Mouse (Mus musculus) hindbrain, embryonic 14.5 days (tissue): ENCODE data around the gene Cntnap2. TPM values are rescaled to one million over a fixed set of nuclear protein-coding genes. Genes with fewer than 3 reads are reported as not detected.
A peak's percentile ranks its signal among the peaks of the same experiment; 100 is the strongest.

Experiments
- ATAC-seq: fragments of 200-750 bp; cut with Nextera tagmentation; 2 replicates; pipeline ENCODE4 v1.8.0; 2017; ENCODE audit warnings: moderate number of reproducible peaks, mild to moderate bottlenecking, moderate TSS enrichment, moderate library complexity; ENCODE audit not compliant: low FRiP score
- DNase-seq: peaks from one replicate; pipeline ENCODE4 v3.0.0-alpha.2; 2015; ENCODE audit warnings: low spot score
- H3K27ac ChIP-seq: fragments of 300-500 bp; sonication (generic); 2 replicates; pipeline ENCODE4 v1.5.1; 2014; ENCODE audit warnings: mild to moderate bottlenecking, moderate library complexity
- H3K27me3 ChIP-seq: fragments of 300-500 bp; sonication (generic); 2 replicates; pipeline ENCODE4 v1.6.1; 2014; ENCODE audit warnings: mild to moderate bottlenecking, low read length, mixed read lengths; ENCODE audit not compliant: control insufficient read depth, insufficient read depth
- H3K36me3 ChIP-seq: fragments of 300-500 bp; sonication (generic); replicated peaks from 2 replicates; pipeline ENCODE4 v1.6.1; 2014; ENCODE audit not compliant: control insufficient read depth, insufficient read depth
- H3K4me1 ChIP-seq: fragments of 300-500 bp; sonication (generic); replicated peaks from 2 replicates; pipeline ENCODE4 v1.6.1; 2014; ENCODE audit warnings: antibody characterized with exemption, low read length, mixed read lengths; ENCODE audit not compliant: control insufficient read depth, insufficient read depth
- H3K4me2 ChIP-seq: fragments of 300-500 bp; sonication (generic); replicated peaks from 2 replicates; pipeline ENCODE4 v1.6.1; 2014; ENCODE audit warnings: mild to moderate bottlenecking, moderate library complexity
- H3K4me3 ChIP-seq: fragments of 300-500 bp; sonication (generic); replicated peaks from 2 replicates; pipeline ENCODE4 v1.5.1; 2014; ENCODE audit warnings: mild to moderate bottlenecking, low read length
- H3K9ac ChIP-seq: fragments of 300-500 bp; sonication (generic); 2 replicates; pipeline ENCODE4 v1.6.1; 2014
- H3K9me3 ChIP-seq: fragments of 300-500 bp; sonication (generic); 2 replicates; pipeline ENCODE4 v1.6.1; 2016; ENCODE audit warnings: low read length; ENCODE audit not compliant: control insufficient read depth
- WGBS: fragments of 180-500 bp; shearing (Covaris S2); extraction: QIAGEN DNeasy Blood & Tissue Kit; methylation state at CpG from one replicate; pipeline ENCODE4 v1.1.7; 2014; 5-methylcytosine and 5-hydroxymethylcytosine counted together
- polyA plus RNA-seq: library from polyadenylated mRNA; unstranded; fragments of >200 nt; fragmentation: Nextera tagmentation; extraction: Ambion mirVana; gene quantifications from 2 replicates; pipeline ENCODE4 v1.2.1, GENCODE M21; 2014

Cntnap2 gene
- polyA plus RNA-seq, 1 experiment from 2014 or later = 46.6 TPM

GRCm38 (mm10) chr6:45214330-45214729, 155.2 kb downstream of the Cntnap2 start:
- ATAC-seq = no peak
- H3K36me3 ChIP-seq = no peaks in the 10 kb centered on the region
- WGBS = 31% methylated on average over 1 of the region's 1 CpGs
- no peaks in the 10 kb centered on the region for H3K27me3 ChIP-seq
- H3K9ac ChIP-seq = no peak overlapping the region
- H3K27ac ChIP-seq = no peak overlapping the region
- H3K4me2 ChIP-seq = no peak overlapping the region
- no peak for DNase-seq
- H3K4me1 ChIP-seq = no peaks in the 10 kb centered on the region
- no peak overlapping the region for H3K4me3 ChIP-seq
- no peaks in the 10 kb centered on the region for H3K9me3 ChIP-seq

- Histone ChIP-seq H3K4me3 (no peak overlapping the region), H3K9ac (no peak overlapping the region), H3K4me2 (no peak overlapping the region), H3K9me3 (no peaks in the 10 kb centered on the region), H3K4me1 (no peaks in the 10 kb centered on the region), H3K27me3 (no peaks in the 10 kb centered on the region), H3K36me3 (no peaks in the 10 kb centered on the region), H3K27ac (no peak overlapping the region)
- no peak for ATAC-seq
- WGBS = 95% methylated on average over 1 of the region's 1 CpGs
- no peak for DNase-seq
Observed at GRCm38 (mm10) chr6:45229002-45229401, 169.8 kb downstream of the Cntnap2 start.

DNA sequence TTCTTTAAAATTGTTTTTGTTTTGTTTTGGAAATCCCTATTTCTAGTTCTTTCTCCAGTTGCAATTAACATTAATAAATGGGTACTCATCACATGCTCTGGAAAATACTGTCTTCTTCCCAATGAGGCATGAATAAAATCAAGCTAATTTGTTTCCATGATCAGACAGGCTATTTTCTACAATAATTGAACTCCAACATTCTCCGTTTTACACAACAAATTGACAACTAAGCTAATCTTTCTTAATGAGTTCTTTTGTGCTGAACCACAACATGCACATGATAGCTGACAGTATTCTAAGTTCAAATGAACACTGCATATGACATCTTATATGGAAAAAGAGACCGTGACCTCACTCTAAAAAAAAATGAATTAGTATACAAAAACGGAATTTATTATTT, 173.4 kb downstream of the Cntnap2 start:
- Histone ChIP-seq H3K4me3 (no peak overlapping the region), H3K9ac (no peak overlapping the region), H3K27ac (no peak overlapping the region), H3K27me3 (no peaks in the 10 kb centered on the region), H3K9me3 (no peaks in the 10 kb centered on the region), H3K4me1 (no peaks in the 10 kb centered on the region), H3K4me2 (no peak overlapping the region), H3K36me3 (no peaks in the 10 kb centered on the region)
- DNase-seq (no peak), ATAC-seq (no peak)
- 74% methylated on average over 3 of the region's 3 CpGs for WGBS

GRCm38 (mm10) chr6:45236531-45236930, 177.4 kb downstream of the Cntnap2 start:
- H3K9me3 ChIP-seq = no peaks in the 10 kb centered on the region
- no peak overlapping the region for H3K4me2 ChIP-seq
- no peak overlapping the region for H3K9ac ChIP-seq
- no peak overlapping the region for H3K27ac ChIP-seq
- H3K4me1 ChIP-seq = 0 out of 2 replicates have a peak, but pooled peaks cover 3% of the 10 kb centered on the region
- 91% methylated on average over 4 of the region's 4 CpGs for WGBS
- no peak overlapping the region for H3K4me3 ChIP-seq
- ATAC-seq = no peak
- H3K27me3 ChIP-seq = no peaks in the 10 kb centered on the region
- no peaks in the 10 kb centered on the region for H3K36me3 ChIP-seq
- no peak for DNase-seq

DNA sequence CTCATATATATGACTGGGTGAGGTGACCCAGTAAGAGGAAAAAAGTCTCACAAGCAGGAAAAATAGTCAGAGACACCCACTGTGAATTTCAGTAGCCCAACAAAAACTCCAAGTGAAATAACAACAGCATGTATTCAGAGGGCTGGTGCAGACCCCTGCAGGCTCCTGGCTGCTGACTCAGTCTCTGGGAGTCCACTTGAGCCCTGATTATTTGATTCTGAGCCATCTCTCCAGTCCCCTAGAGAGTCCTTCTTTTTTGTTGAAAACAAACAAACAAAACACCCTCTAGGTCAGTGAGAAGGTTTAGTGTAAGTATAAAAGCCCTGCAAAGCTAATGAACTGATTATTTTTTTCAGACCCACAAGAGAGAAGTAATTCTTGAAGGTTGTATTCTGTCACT, 179.0 kb downstream of the Cntnap2 start:
- no peak for DNase-seq
- Histone ChIP-seq H3K4me3 (no peak overlapping the region), H3K4me2 (no peak overlapping the region), H3K9me3 (no peaks in the 10 kb centered on the region), H3K27ac (no peak overlapping the region), H3K4me1 (0 out of 2 replicates have a peak, but pooled peaks cover 3% of the 10 kb centered on the region), H3K9ac (no peak overlapping the region), H3K36me3 (no peaks in the 10 kb centered on the region), H3K27me3 (no peaks in the 10 kb centered on the region)
- ATAC-seq = peak; percentile 43; the same call in 1 of the 2 replicates

DNA sequence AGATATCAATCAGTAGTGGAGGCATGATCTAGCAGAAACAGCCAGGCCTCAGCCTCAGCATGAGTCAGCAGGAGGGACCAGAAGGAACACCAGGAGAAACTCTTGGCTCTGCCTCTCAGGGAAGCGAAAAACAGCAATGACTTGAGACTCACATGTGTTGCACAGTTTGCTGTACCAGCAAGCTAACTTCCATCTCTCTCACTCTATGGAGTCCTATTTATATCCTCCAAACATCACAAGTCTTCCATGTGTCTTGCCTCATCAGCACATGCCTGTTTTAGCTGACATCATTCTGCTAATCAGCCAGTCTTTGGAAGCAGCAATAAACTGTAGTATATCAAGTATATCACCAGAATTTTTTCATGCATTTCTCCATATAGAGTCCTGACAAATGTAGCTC, 182.1 kb downstream of the Cntnap2 start:
- Histone ChIP-seq H3K36me3 (no peaks in the 10 kb centered on the region), H3K4me2 (no peak overlapping the region), H3K27me3 (no peaks in the 10 kb centered on the region), H3K9me3 (no peaks in the 10 kb centered on the region), H3K4me3 (no peak overlapping the region), H3K27ac (no peak overlapping the region), H3K9ac (no peak overlapping the region), H3K4me1 (0 out of 2 replicates have a peak, but pooled peaks cover 3% of the 10 kb centered on the region)
- no peak for DNase-seq
- ATAC-seq = no peak
- WGBS = 89% methylated on average over 1 of the region's 1 CpGs

DNA sequence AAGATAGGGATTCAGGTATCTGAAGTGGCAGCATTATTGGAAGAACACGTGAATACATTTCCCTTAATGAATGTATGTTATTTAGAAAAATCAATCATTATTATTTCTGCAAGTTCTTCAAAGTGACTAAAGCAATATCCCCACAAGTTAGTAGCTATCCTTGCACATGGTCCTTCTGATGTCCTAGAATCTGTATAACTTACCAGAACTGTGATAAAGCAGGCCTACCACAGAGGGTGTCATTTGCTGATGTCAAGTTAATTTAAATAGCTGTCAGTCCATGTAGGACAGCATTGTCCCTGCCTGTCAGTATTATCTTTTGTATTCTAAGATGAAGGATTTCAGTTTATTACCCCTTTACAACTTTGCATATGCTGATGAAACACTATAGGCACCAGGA, 185.5 kb downstream of the Cntnap2 start:
- H3K9me3 ChIP-seq = no peaks in the 10 kb centered on the region
- no peak overlapping the region for H3K4me2 ChIP-seq
- DNase-seq (no peak), ATAC-seq (no peak)
- H3K4me1 ChIP-seq = no peaks in the 10 kb centered on the region
- no peak overlapping the region for H3K4me3 ChIP-seq
- no peaks in the 10 kb centered on the region for H3K36me3 ChIP-seq
- H3K27ac ChIP-seq = no peak overlapping the region
- no peaks in the 10 kb centered on the region for H3K27me3 ChIP-seq
- no peak overlapping the region for H3K9ac ChIP-seq
- 66% methylated on average over 1 of the region's 1 CpGs for WGBS

DNA sequence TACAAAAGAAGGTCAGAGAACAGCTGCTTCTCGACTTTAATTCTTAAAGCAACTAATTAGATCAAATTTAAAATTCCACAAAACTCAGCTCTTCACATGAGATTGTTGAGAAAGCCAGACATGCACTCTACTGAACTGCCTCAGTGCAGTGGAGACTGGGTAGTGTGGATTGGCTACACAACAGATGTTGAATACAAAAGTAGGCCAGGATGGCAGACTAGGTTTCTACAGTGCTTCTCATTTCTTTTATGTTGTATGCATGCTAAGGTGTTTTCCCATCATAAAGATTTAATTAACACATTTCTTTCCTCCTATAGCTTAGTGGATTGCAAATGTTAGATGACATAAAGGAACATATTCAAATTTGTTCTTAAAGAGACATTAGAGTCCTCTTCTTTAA, 198.9 kb downstream of the Cntnap2 start:
- no peak for ATAC-seq
- H3K4me1 ChIP-seq = no peaks in the 10 kb centered on the region
- DNase-seq = no peak
- no peaks in the 10 kb centered on the region for H3K27me3 ChIP-seq
- no peaks in the 10 kb centered on the region for H3K9me3 ChIP-seq
- H3K36me3 ChIP-seq = no peaks in the 10 kb centered on the region
- 70% methylated on average over 1 of the region's 1 CpGs for WGBS
- no peak overlapping the region for H3K9ac ChIP-seq
- no peak overlapping the region for H3K4me3 ChIP-seq
- no peak overlapping the region for H3K27ac ChIP-seq
- H3K4me2 ChIP-seq = no peak overlapping the region

DNA sequence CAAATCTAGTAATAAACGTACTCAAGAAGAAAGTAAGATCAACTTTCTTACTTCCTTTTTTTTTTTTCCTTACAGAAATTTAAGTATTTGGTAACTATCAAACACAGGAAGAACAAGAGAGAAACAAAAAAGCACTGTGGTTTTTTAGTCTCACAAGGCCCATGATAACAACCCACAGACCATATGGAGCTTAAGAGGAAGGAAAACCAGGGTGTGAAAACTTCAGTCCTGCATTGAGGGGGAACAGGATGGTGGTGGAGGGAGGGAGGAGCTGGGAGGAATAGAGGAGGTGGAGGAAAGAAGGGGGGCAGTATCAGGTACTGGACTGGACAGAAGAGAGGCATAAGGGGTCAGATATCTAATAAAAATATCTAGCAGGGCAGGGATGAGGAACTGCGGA, 212.4 kb downstream of the Cntnap2 start:
- Histone ChIP-seq H3K4me1 (no peaks in the 10 kb centered on the region), H3K27me3 (no peaks in the 10 kb centered on the region), H3K27ac (no peak overlapping the region), H3K36me3 (no peaks in the 10 kb centered on the region), H3K4me2 (no peak overlapping the region), H3K4me3 (no peak overlapping the region), H3K9ac (no peak overlapping the region), H3K9me3 (no peaks in the 10 kb centered on the region)
- ATAC-seq (no peak), DNase-seq (no peak)
- 90% methylated on average over 2 of the region's 2 CpGs for WGBS

GRCm38 (mm10) chr6:45273259-45273775, 214.2 kb downstream of the Cntnap2 start:
- Histone ChIP-seq H3K27ac (no peak overlapping the region), H3K9me3 (no peaks in the 10 kb centered on the region), H3K27me3 (no peaks in the 10 kb centered on the region), H3K36me3 (no peaks in the 10 kb centered on the region), H3K4me3 (no peak overlapping the region), H3K4me1 (no peaks in the 10 kb centered on the region), H3K9ac (no peak overlapping the region), H3K4me2 (no peak overlapping the region)
- 59% methylated on average over 1 of the region's 1 CpGs for WGBS
- ATAC-seq (no peak), DNase-seq (no peak)
